Mouse (Mus musculus): ENCODE results near the gene Herpud1. TPM values are rescaled to one million over a fixed set of nuclear protein-coding genes. Genes with fewer than 3 reads are reported as not detected.
"Not testable (repeated sequence)": the region's sequence is repeated elsewhere in the genome, so short reads cannot be mapped to it uniquely, and the experiment has no call there.

The Herpud1 gene
- polyA plus RNA-seq, 1 experiment from 2014 or later = 66.6 TPM

GRCm38 (mm10) chr8:94392648-94393047, 6.4 kb downstream of the Herpud1 start:
- ATAC-seq (ENCODE audit: low FRiP score) = no peak
- no peak for DNase-seq (ENCODE audit: low spot score)
- no peaks in the 10 kb centered on the region for H3K9me3 ChIP-seq (ENCODE audit: control insufficient read depth, low read length)
- H3K4me1 ChIP-seq (replicated peaks; ENCODE audit: control insufficient read depth, insufficient read depth, low read length) = peaks cover 9% of the 10 kb centered on the region
- no peaks in the 10 kb centered on the region for H3K27me3 ChIP-seq (ENCODE audit: control insufficient read depth, insufficient read depth, low read length)
- no peak overlapping the region for H3K27ac ChIP-seq
- H3K9ac ChIP-seq = no peak overlapping the region
- peaks cover 71% of the 10 kb centered on the region for H3K36me3 ChIP-seq (replicated peaks; ENCODE audit: control insufficient read depth, insufficient read depth)
- 84% methylated on average over 6 of the region's 6 CpGs for WGBS
- no peak overlapping the region for H3K4me2 ChIP-seq (replicated peaks)
- H3K4me3 ChIP-seq (replicated peaks; ENCODE audit: low read length) = no peak overlapping the region

- DNase-seq (ENCODE audit: low spot score) (no peak), ATAC-seq (ENCODE audit: low FRiP score) (no peak)
- no peak overlapping the region for H3K9ac ChIP-seq
- H3K36me3 ChIP-seq (replicated peaks; ENCODE audit: control insufficient read depth, insufficient read depth) = peaks cover 57% of the 10 kb centered on the region
- H3K4me2 ChIP-seq (replicated peaks) = no peak overlapping the region
- H3K4me3 ChIP-seq (replicated peaks; ENCODE audit: low read length) = no peak overlapping the region
- no peaks in the 10 kb centered on the region for H3K9me3 ChIP-seq (ENCODE audit: control insufficient read depth, low read length)
- H3K27me3 ChIP-seq (ENCODE audit: control insufficient read depth, insufficient read depth, low read length) = no peaks in the 10 kb centered on the region
- 93% methylated on average over 6 of the region's 6 CpGs for WGBS
- no peaks in the 10 kb centered on the region for H3K4me1 ChIP-seq (replicated peaks; ENCODE audit: control insufficient read depth, insufficient read depth, low read length)
- no peak overlapping the region for H3K27ac ChIP-seq
Measured at GRCm38 (mm10) chr8:94395851-94396540, 9.8 kb downstream of the Herpud1 start.

GRCm38 (mm10) chr8:94396964-94397657, 10.9 kb downstream of the Herpud1 start:
- Histone ChIP-seq H3K4me1 (replicated peaks; ENCODE audit: control insufficient read depth, insufficient read depth, low read length) (no peaks in the 10 kb centered on the region), H3K9me3 (ENCODE audit: control insufficient read depth, low read length) (no peaks in the 10 kb centered on the region), H3K4me3 (replicated peaks; ENCODE audit: low read length) (no peak overlapping the region), H3K4me2 (replicated peaks) (no peak overlapping the region), H3K27me3 (ENCODE audit: control insufficient read depth, insufficient read depth, low read length) (no peaks in the 10 kb centered on the region), H3K27ac (no peak overlapping the region), H3K9ac (no peak overlapping the region), H3K36me3 (replicated peaks; ENCODE audit: control insufficient read depth, insufficient read depth) (peaks cover 46% of the 10 kb centered on the region)
- DNase-seq (ENCODE audit: low spot score) = peak; percentile 55
- WGBS = 70% methylated on average over 11 of the region's 11 CpGs
- ATAC-seq (ENCODE audit: low FRiP score) = no peak

GRCm38 (mm10) chr8:94398587-94398986, 12.3 kb downstream of the Herpud1 start:
- ATAC-seq (ENCODE audit: low FRiP score) (no peak), DNase-seq (ENCODE audit: low spot score) (no peak)
- H3K4me3 ChIP-seq (replicated peaks; ENCODE audit: low read length) = no peak overlapping the region
- WGBS = 83% methylated on average over 6 of the region's 6 CpGs
- H3K4me1 ChIP-seq (replicated peaks; ENCODE audit: control insufficient read depth, insufficient read depth, low read length) = no peaks in the 10 kb centered on the region
- peaks cover 32% of the 10 kb centered on the region for H3K36me3 ChIP-seq (replicated peaks; ENCODE audit: control insufficient read depth, insufficient read depth)
- H3K27ac ChIP-seq = no peak overlapping the region
- H3K27me3 ChIP-seq (ENCODE audit: control insufficient read depth, insufficient read depth, low read length) = no peaks in the 10 kb centered on the region
- H3K9me3 ChIP-seq (ENCODE audit: control insufficient read depth, low read length) = no peaks in the 10 kb centered on the region
- no peak overlapping the region for H3K9ac ChIP-seq
- no peak overlapping the region for H3K4me2 ChIP-seq (replicated peaks)

DNA sequence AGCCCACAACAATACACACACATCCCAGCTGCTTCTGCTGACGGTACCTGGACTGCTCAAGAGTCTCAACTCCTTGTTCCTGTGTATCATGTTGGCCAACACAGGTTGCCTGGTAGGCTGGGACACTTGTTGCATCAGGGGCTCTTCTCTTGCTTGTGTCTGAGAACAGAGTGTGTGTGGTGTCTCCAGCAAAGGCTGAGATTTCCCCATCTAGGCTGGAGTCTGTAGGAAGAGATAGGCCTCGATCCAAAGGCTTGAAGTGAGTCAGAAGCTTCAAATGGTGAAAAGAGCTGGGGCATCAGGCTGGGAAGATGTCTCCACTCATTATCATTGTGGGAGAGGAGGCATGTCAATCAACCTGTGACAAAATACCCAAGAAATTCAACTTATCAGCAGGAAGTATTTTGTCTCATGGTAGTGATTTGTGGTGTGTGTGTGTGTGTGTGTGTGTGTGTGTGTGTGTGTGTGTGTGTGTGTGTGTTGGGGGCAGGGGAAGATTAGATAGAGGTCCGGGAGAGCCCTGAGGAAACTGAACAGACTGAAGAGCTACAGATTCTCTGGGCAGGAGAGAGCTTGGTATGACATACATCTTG, 13.2 kb downstream of the Herpud1 start:
- Histone ChIP-seq H3K4me1 (replicated peaks; ENCODE audit: control insufficient read depth, insufficient read depth, low read length) (no peaks in the 10 kb centered on the region), H3K27me3 (ENCODE audit: control insufficient read depth, insufficient read depth, low read length) (no peaks in the 10 kb centered on the region)

GRCm38 (mm10) chr8:94399957-94400356, 13.7 kb downstream of the Herpud1 start:
- DNase-seq (ENCODE audit: low spot score); H3K9me3 ChIP-seq (ENCODE audit: control insufficient read depth, low read length); H3K9ac ChIP-seq; ATAC-seq (ENCODE audit: low FRiP score); H3K4me1 ChIP-seq (replicated peaks; ENCODE audit: control insufficient read depth, insufficient read depth, low read length); H3K27ac ChIP-seq; H3K4me2 ChIP-seq (replicated peaks); H3K27me3 ChIP-seq (ENCODE audit: control insufficient read depth, insufficient read depth, low read length); H3K4me3 ChIP-seq (replicated peaks; ENCODE audit: low read length): not testable (repeated sequence)
- peaks cover 19% of the 10 kb centered on the region for H3K36me3 ChIP-seq (replicated peaks; ENCODE audit: control insufficient read depth, insufficient read depth)
- 90% methylated on average over 2 of the region's 2 CpGs for WGBS

More for the DNA sequence above, 13.2 kb downstream of the Herpud1 start:
- Histone ChIP-seq H3K27ac (no peak overlapping the region), H3K9me3 (ENCODE audit: control insufficient read depth, low read length) (no peaks in the 10 kb centered on the region), H3K4me3 (replicated peaks; ENCODE audit: low read length) (no peak overlapping the region), H3K4me2 (replicated peaks) (no peak overlapping the region), H3K9ac (no peak overlapping the region), H3K36me3 (replicated peaks; ENCODE audit: control insufficient read depth, insufficient read depth) (peaks cover 24% of the 10 kb centered on the region)
- DNase-seq (ENCODE audit: low spot score) (no peak), ATAC-seq (ENCODE audit: low FRiP score) (no peak)
- WGBS = 86% methylated on average over 3 of the region's 3 CpGs

DNA sequence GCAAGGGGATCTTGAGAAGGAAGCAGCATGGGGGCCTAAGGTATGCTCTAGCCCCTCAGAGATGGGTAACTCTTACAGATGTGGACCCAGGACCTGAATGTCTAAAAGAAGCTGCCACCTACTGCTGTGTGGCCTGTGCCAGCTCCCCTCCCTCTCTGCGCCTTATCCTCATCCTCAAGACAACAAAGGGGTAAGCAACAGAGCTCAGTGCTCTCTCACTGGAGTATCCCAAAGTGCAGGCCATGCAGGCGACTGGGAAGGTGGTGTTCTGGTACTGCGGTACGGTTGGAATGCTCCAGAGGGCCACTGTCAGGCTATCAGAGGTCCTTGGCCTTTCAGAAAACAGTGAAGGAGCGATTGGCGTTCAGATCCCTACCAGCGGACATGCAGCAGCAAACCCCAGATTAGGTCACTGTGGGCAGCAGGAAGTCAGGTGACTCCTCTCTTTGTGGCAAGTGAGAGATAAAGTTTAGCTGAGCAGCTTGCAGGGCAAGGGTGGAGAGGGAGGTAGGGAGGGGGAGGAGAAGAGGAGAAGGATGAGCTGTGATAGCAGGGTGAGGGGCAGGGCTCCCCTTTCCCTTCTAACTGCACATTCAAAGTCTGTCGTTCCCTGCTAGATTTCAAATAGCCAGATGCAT, 22.3 kb downstream of the Herpud1 start:
- H3K4me2 ChIP-seq (replicated peaks) = no peak overlapping the region
- H3K27me3 ChIP-seq (ENCODE audit: control insufficient read depth, insufficient read depth, low read length) = no peaks in the 10 kb centered on the region
- no peak overlapping the region for H3K27ac ChIP-seq
- H3K36me3 ChIP-seq (replicated peaks; ENCODE audit: control insufficient read depth, insufficient read depth) = no peaks in the 10 kb centered on the region
- 72% methylated on average over 8 of the region's 8 CpGs for WGBS
- no peak for ATAC-seq (ENCODE audit: low FRiP score)
- no peak overlapping the region for H3K9ac ChIP-seq
- DNase-seq (ENCODE audit: low spot score) = no peak
- no peaks in the 10 kb centered on the region for H3K4me1 ChIP-seq (replicated peaks; ENCODE audit: control insufficient read depth, insufficient read depth, low read length)
- H3K9me3 ChIP-seq (ENCODE audit: control insufficient read depth, low read length) = no peaks in the 10 kb centered on the region
- no peak overlapping the region for H3K4me3 ChIP-seq (replicated peaks; ENCODE audit: low read length)

DNA sequence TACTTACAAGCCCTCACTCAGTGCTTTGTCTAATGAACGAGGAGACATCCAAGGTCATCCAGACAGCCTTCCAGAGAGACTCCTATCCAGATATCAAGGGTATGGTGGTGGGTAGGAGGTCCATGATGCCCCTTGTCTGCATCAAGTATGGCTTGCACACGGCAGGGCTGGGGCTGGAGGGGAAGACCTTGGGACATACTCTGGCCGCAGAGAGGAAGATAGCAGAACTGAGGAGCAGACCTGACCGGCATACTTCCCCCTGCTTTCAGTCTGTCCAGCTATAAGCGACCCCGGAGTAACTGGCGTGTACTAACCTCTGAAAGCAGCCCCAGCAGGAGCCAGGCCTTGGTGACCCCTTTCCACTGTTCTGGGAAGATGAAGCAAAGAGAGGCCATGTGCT, 23.3 kb downstream of the Herpud1 start:
- Histone ChIP-seq H3K27ac (no peak overlapping the region), H3K4me1 (replicated peaks; ENCODE audit: control insufficient read depth, insufficient read depth, low read length) (no peaks in the 10 kb centered on the region), H3K36me3 (replicated peaks; ENCODE audit: control insufficient read depth, insufficient read depth) (no peaks in the 10 kb centered on the region), H3K9ac (no peak overlapping the region), H3K27me3 (ENCODE audit: control insufficient read depth, insufficient read depth, low read length) (no peaks in the 10 kb centered on the region), H3K4me2 (replicated peaks) (no peak overlapping the region), H3K9me3 (ENCODE audit: control insufficient read depth, low read length) (no peaks in the 10 kb centered on the region), H3K4me3 (replicated peaks; ENCODE audit: low read length) (no peak overlapping the region)
- no peak for ATAC-seq (ENCODE audit: low FRiP score)
- no peak for DNase-seq (ENCODE audit: low spot score)
- 80% methylated on average over 7 of the region's 7 CpGs for WGBS

DNA sequence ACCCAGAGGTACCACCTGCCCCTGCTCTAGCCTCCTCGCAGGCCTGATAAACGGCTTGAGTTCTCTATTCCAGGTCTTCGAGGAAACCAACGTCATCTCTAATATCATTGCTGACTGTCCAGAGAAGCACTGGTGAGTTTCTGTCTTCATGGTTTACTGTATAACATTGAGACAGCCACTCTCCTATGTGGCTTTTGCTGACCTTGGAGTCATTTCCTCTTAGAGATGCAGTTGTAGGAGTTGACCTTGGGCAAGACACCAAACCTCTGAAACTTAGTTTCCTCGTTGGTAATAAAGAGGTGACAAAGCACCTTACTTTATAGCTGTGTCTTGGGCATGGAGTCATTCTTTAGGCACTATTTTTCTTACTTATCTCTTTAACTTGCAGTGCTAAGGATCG, 26.3 kb downstream of the Herpud1 start:
- WGBS = 89% methylated on average over 6 of the region's 6 CpGs
- ATAC-seq (ENCODE audit: low FRiP score) (no peak), DNase-seq (ENCODE audit: low spot score) (no peak)
- H3K27me3 ChIP-seq (ENCODE audit: control insufficient read depth, insufficient read depth, low read length) = no peaks in the 10 kb centered on the region
- no peaks in the 10 kb centered on the region for H3K9me3 ChIP-seq (ENCODE audit: control insufficient read depth, low read length)
- H3K4me2 ChIP-seq (replicated peaks) = no peak overlapping the region
- no peak overlapping the region for H3K27ac ChIP-seq
- H3K4me1 ChIP-seq (replicated peaks; ENCODE audit: control insufficient read depth, insufficient read depth, low read length) = no peaks in the 10 kb centered on the region
- H3K9ac ChIP-seq = no peak overlapping the region
- H3K4me3 ChIP-seq (replicated peaks; ENCODE audit: low read length) = no peak overlapping the region
- H3K36me3 ChIP-seq (replicated peaks; ENCODE audit: control insufficient read depth, insufficient read depth) = no peaks in the 10 kb centered on the region

Data from hindbrain, embryonic 14.5 days (tissue).